17 mouse cellular contexts compared by ENCODE assay signal in the genomic region with DNA sequence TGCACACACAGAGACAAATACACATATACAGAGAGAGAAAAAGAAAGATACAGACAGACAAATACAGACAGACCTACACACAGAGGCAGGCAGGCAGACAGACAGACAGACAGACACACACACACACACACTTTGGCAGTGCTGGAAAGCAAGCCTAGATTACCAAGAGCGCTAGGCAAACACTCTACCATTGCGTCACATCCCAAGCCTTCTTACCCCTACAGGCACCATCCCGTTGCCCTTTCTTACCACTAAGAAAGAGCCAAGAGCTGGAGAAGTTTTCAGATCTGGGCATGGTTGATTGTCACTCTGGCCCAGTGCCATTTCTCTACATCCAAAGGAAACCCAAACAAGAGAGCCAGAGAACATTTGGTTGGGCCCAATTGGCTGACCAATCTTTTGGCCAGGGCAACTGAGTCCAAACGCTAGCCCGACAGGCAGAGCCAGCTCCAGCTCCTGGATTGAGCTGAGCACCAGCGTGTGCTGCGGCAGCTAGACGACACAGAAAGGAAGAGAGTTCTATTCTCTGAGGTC. TPM values are rescaled to one million over a fixed set of nuclear protein-coding genes. Genes with fewer than 3 reads are reported as not detected.
A peak's percentile ranks its signal among the peaks of the same experiment; 100 is the strongest.
DNase-seq lines count a peak whose midpoint lies in the region.
"Had no signal": no experiment of that assay in that cellular context is flagged by ENCODE, and none has a peak within 500 bp of the region (broad histone marks: within the 10 kb centered on the region; RNA-seq: fewer than 3 reads in every experiment).

No protein-coding gene starts in this region.

- DNase-seq in adrenal gland, adult 8-10 months, result peak; percentile 4
- DNase-seq in adrenal gland, postnatal 4 days (ENCODE audit: low spot score in 2 of 2), result no peak
- DNase-seq in right cerebral cortex, postnatal 10 days (ENCODE audit: low spot score in 2 of 2), result peak; percentile 54 to 57
- no peak for DNase-seq in right cerebral cortex, postnatal 25 days
- peak; percentile 25 for DNase-seq in lung, postnatal 14 days
- no peak for DNase-seq in yolk sac, embryonic 10.5 days (ENCODE audit: low spot score)
- no peak for DNase-seq in testis, postnatal 10 days (ENCODE audit: low spot score)
- no peak for DNase-seq in gastrocnemius, postnatal 25 days
- DNase-seq: cerebellum, adult 18-20 months; cerebellum, adult 9-11 months; cerebellum, postnatal 36 days; gastrocnemius, postnatal 14 days; heart, postnatal 36 days had no signal

RNA-seq across cellular contexts. Expression of a gene that starts 11.0 kb away (rescaled TPM):
- 1 to 10 TPM; 1.9 to 3.9 (median 2.5) TPM for total RNA-seq in adrenal gland, adult 8-10 months (2022)
- 1 to 10 TPM; 4.8 to 6.9 TPM for total RNA-seq in adrenal gland, postnatal 4 days (2021)
- 10 to 100 TPM; 20.1 to 21.1 TPM for total RNA-seq in gastrocnemius, postnatal 25 days (2021)
- total RNA-seq: granulocyte monocyte progenitor cell, adult 5-6 weeks; MEL had no signal

RNA-seq across cellular contexts. Expression of a gene that starts 57.8 kb away (rescaled TPM):
- not detected for total RNA-seq in adrenal gland, adult 8-10 months (2022)
- not detected for total RNA-seq in adrenal gland, postnatal 4 days (2021)
- not detected for total RNA-seq in gastrocnemius, postnatal 25 days (2021)
- total RNA-seq: adrenal gland, adult 18-20 months; gastrocnemius, postnatal 14 days; granulocyte monocyte progenitor cell, adult 5-6 weeks; heart, adult 8-10 months; heart, postnatal 36 days; MEL had no signal

Comparison
In these comparisons a context has a peak if more than half of its experiments do, and no peak if none do; other contexts are left out.
1. DNase-seq: peak in adrenal gland, adult 8-10 months (single experiment), right cerebral cortex, postnatal 10 days (2 of 2) and lung, postnatal 14 days (single experiment); none in adrenal gland, postnatal 4 days (0 of 2), right cerebral cortex, postnatal 25 days (single experiment), yolk sac, embryonic 10.5 days (single experiment), testis, postnatal 10 days (single experiment) and gastrocnemius, postnatal 25 days (single experiment).